Mouse (Mus musculus) liver, embryonic 11.5 days (tissue): ENCODE results near the gene Thumpd3. TPM values are rescaled to one million over a fixed set of nuclear protein-coding genes. Genes with fewer than 3 reads are reported as not detected.

Source experiments
- ATAC-seq: fragments of 200-750 bp; cut with Nextera tagmentation; replicated peaks from 2 replicates; pipeline ENCODE4 v1.8.0; 2017; ENCODE audit warnings: moderate number of reproducible peaks, mild to moderate bottlenecking, moderate TSS enrichment, moderate library complexity; ENCODE audit not compliant: low FRiP score
- DNase-seq: peaks from one replicate; pipeline ENCODE4 v3.0.0-alpha.2; 2017; ENCODE audit warnings: low spot score
- H3K27ac ChIP-seq: fragments of 300-500 bp; sonication (generic); 2 replicates; pipeline ENCODE4 v1.5.1; 2014; ENCODE audit warnings: mild to moderate bottlenecking, low read depth, low read length, control low read depth
- H3K27me3 ChIP-seq: fragments of 300-500 bp; sonication (generic); replicated peaks from 2 replicates; pipeline ENCODE4 v1.6.1; 2014; ENCODE audit warnings: low read length, mixed read lengths; ENCODE audit not compliant: control insufficient read depth, insufficient read depth
- H3K36me3 ChIP-seq: fragments of 300-500 bp; sonication (generic); 2 replicates; pipeline ENCODE4 v1.6.1; 2014; ENCODE audit warnings: mild to moderate bottlenecking, low read length, moderate library complexity, mixed read lengths; ENCODE audit not compliant: control insufficient read depth, insufficient read depth
- H3K4me1 ChIP-seq: fragments of 300-500 bp; sonication (generic); replicated peaks from 2 replicates; pipeline ENCODE4 v1.6.1; 2014; ENCODE audit warnings: low read length, mixed read lengths; ENCODE audit not compliant: control insufficient read depth, insufficient read depth
- H3K4me2 ChIP-seq: fragments of 300-500 bp; sonication (generic); 2 replicates; pipeline ENCODE4 v1.6.1; 2014; ENCODE audit warnings: mild to moderate bottlenecking, control low read depth, moderate library complexity
- H3K4me3 ChIP-seq: fragments of 300-500 bp; sonication (generic); 2 replicates; pipeline ENCODE4 v1.5.1; 2014; ENCODE audit warnings: low read depth, low read length, control low read depth
- H3K9ac ChIP-seq: fragments of 300-500 bp; sonication (generic); 2 replicates; pipeline ENCODE4 v1.6.1; 2014; ENCODE audit warnings: low read depth, low read length, control low read depth
- H3K9me3 ChIP-seq: fragments of 300-500 bp; sonication (generic); 2 replicates; pipeline ENCODE4 v1.6.1; 2016; ENCODE audit warnings: low read length, inconsistent platforms, mixed read lengths; ENCODE audit not compliant: control insufficient read depth
- WGBS: fragments of 180-500 bp; shearing (Covaris S2); extraction: QIAGEN DNeasy Blood & Tissue Kit; methylation state at CpG from one replicate; pipeline ENCODE4 v1.1.7; 2014; 5-methylcytosine and 5-hydroxymethylcytosine counted together
- polyA plus RNA-seq: library from polyadenylated mRNA; unstranded; fragments of >200 nt; fragmentation: Nextera tagmentation; extraction: Ambion mirVana; gene quantifications from 2 replicates; pipeline ENCODE4 v1.2.1, GENCODE M21; 2014

Gene Thumpd3
- polyA plus RNA-seq, 1 experiment from 2014 or later, result 70.5 TPM

GRCm38 (mm10) chr6:113063363-113063762 is 17.3 kb downstream of the Thumpd3 start:
- Histone ChIP-seq H3K36me3 (peaks cover 60% of the 10 kb centered on the region), H3K9me3 (no peaks in the 10 kb centered on the region), H3K27ac (no peak overlapping the region), H3K4me1 (no peaks in the 10 kb centered on the region), H3K27me3 (no peaks in the 10 kb centered on the region), H3K4me2 (no peak overlapping the region), H3K4me3 (no peak overlapping the region), H3K9ac (no peak overlapping the region)
- DNase-seq, result no peak
- 82% methylated on average over 10 of the region's 10 CpGs for WGBS
- no peak for ATAC-seq

GRCm38 (mm10) chr6:113065186-113065585 is 19.2 kb downstream of the Thumpd3 start:
- H3K4me3 ChIP-seq, result no peak overlapping the region
- H3K36me3 ChIP-seq, result peaks cover 54% of the 10 kb centered on the region
- H3K4me2 ChIP-seq, result no peak overlapping the region

GRCm38 (mm10) chr6:113069154-113069553 is 23.1 kb downstream of the Thumpd3 start:
- no peaks in the 10 kb centered on the region for H3K27me3 ChIP-seq
- no peak overlapping the region for H3K27ac ChIP-seq
- no peak for DNase-seq
- 90% methylated on average over 1 of the region's 1 CpGs for WGBS
- no peak overlapping the region for H3K4me2 ChIP-seq
- ATAC-seq, result 0 out of 2 replicates have a peak, but pooled peaks have one; percentile 53
- peaks cover 7% of the 10 kb centered on the region; the same call in 1 of the 2 replicates for H3K4me1 ChIP-seq
- no peaks in the 10 kb centered on the region for H3K9me3 ChIP-seq
- peaks cover 24% of the 10 kb centered on the region for H3K36me3 ChIP-seq
- H3K4me3 ChIP-seq, result no peak overlapping the region
- H3K9ac ChIP-seq, result no peak overlapping the region

More at GRCm38 (mm10) chr6:113065186-113065585, 19.2 kb downstream of the Thumpd3 start:
- DNase-seq (no peak), ATAC-seq (no peak)
- H3K27me3 ChIP-seq, result no peaks in the 10 kb centered on the region
- no peaks in the 10 kb centered on the region for H3K9me3 ChIP-seq
- peaks cover 5% of the 10 kb centered on the region; the same call in 1 of the 2 replicates for H3K4me1 ChIP-seq
- H3K9ac ChIP-seq, result no peak overlapping the region
- H3K27ac ChIP-seq, result no peak overlapping the region
- 88% methylated on average over 3 of the region's 3 CpGs for WGBS

- peak overlapping the region; percentile 100 for H3K27ac ChIP-seq
- no peaks in the 10 kb centered on the region for H3K36me3 ChIP-seq
- peak overlapping the region; percentile 82 for H3K4me3 ChIP-seq
- peak overlapping the region; percentile 95 for H3K9ac ChIP-seq
- no peaks in the 10 kb centered on the region for H3K27me3 ChIP-seq
- no peak for DNase-seq
- H3K4me1 ChIP-seq, result peaks cover 16% of the 10 kb centered on the region
- WGBS, result 25% methylated on average over 3 of the region's 3 CpGs
- ATAC-seq, result no peak
- H3K4me2 ChIP-seq, result peak overlapping the region; percentile 94
- H3K9me3 ChIP-seq, result no peaks in the 10 kb centered on the region
These were observed 29.2 kb downstream of the Thumpd3 start for GRCm38 (mm10) chr6:113075261-113075660.

- DNase-seq (peak; percentile 95), ATAC-seq (peak; percentile 78)
- Histone ChIP-seq H3K4me3 (peak overlapping the region; percentile 82), H3K27me3 (no peaks in the 10 kb centered on the region), H3K36me3 (no peaks in the 10 kb centered on the region), H3K9ac (peak overlapping the region; percentile 95), H3K4me2 (peak overlapping the region; percentile 94), H3K27ac (peak overlapping the region; percentile 100), H3K9me3 (no peaks in the 10 kb centered on the region), H3K4me1 (peaks cover 18% of the 10 kb centered on the region)
- WGBS, result under 1% methylated on average over 44 of the region's 55 CpGs
These were observed 30.1 kb downstream of the Thumpd3 start for GRCm38 (mm10) chr6:113076012-113076685.

- H3K27me3 ChIP-seq, result no peaks in the 10 kb centered on the region
- peak within 1 kb of the TSS; percentile 82 for H3K4me3 ChIP-seq
- WGBS, result under 1% methylated on average over 75 of the region's 91 CpGs
- peaks cover 23% of the 10 kb centered on the region for H3K4me1 ChIP-seq
- no peaks in the 10 kb centered on the region for H3K36me3 ChIP-seq
- no peaks in the 10 kb centered on the region for H3K9me3 ChIP-seq
- peak within 1 kb of the TSS; percentile 100 for H3K27ac ChIP-seq
- ATAC-seq (peak; percentile 85), DNase-seq (peak; percentile 99)
- H3K9ac ChIP-seq, result peak within 1 kb of the TSS; percentile 95
- peak within 1 kb of the TSS; percentile 94 for H3K4me2 ChIP-seq
These were observed 30.9 kb downstream of the Thumpd3 start, which contains the start of gene Setd5 for GRCm38 (mm10) chr6:113076686-113077516. Setd5 (plus strand) TSS chr6:113077365.

- 0% methylated on average over 24 of the region's 28 CpGs for WGBS
- peaks cover 27% of the 10 kb centered on the region for H3K4me1 ChIP-seq
- H3K36me3 ChIP-seq, result no peaks in the 10 kb centered on the region
- no peaks in the 10 kb centered on the region for H3K9me3 ChIP-seq
- ATAC-seq (no peak), DNase-seq (no peak)
- H3K4me3 ChIP-seq, result peak overlapping the region; percentile 82
- H3K27me3 ChIP-seq, result no peaks in the 10 kb centered on the region
- peak overlapping the region; percentile 95 for H3K9ac ChIP-seq
- peak overlapping the region; percentile 94 for H3K4me2 ChIP-seq
- peak overlapping the region; percentile 100 for H3K27ac ChIP-seq
These were observed 31.6 kb downstream of the Thumpd3 start for GRCm38 (mm10) chr6:113077569-113078030.

- Histone ChIP-seq H3K4me2 (peak overlapping the region; percentile 94), H3K27me3 (no peaks in the 10 kb centered on the region), H3K4me1 (peaks cover 29% of the 10 kb centered on the region), H3K9ac (peak overlapping the region; percentile 95), H3K4me3 (peak overlapping the region; percentile 82), H3K27ac (peak overlapping the region; percentile 100), H3K36me3 (no peaks in the 10 kb centered on the region), H3K9me3 (no peaks in the 10 kb centered on the region)
- ATAC-seq (no peak), DNase-seq (peak; percentile 35)
- 0% methylated on average over 18 of the region's 18 CpGs for WGBS
These were observed 32.2 kb downstream of the Thumpd3 start for GRCm38 (mm10) chr6:113078031-113078721.
